Mouse (Mus musculus) MEL (cell line): ENCODE data around the gene Picalm. TPM values are rescaled to one million over a fixed set of nuclear protein-coding genes. Genes with fewer than 3 reads are reported as not detected.

ENCODE experiments used
- DNase-seq: peaks from one replicate; pipeline ENCODE4 v3.0.0; 2011; ENCODE audit warnings: low read depth, low spot score
- H3K27ac ChIP-seq: 2 replicates; pipeline ENCODE4 v1.5.1; 2012; ENCODE audit warnings: low read depth, mild to moderate bottlenecking, control low read depth, low read length, moderate library complexity; ENCODE audit not compliant: control insufficient read depth
- H3K27me3 ChIP-seq, 2 experiments: fragments of 150-350 bp in 1 of 2; sonication (generic) in 1 of 2; 2 replicates each; pipeline ENCODE4 v1.6.1; 2012; ENCODE audit warnings: low read length in 2 of 2, mild to moderate bottlenecking in 2 of 2, improper control_type of control experiment in 1 of 2, moderate library complexity in 1 of 2; ENCODE audit not compliant: insufficient read depth in 2 of 2, control insufficient read depth in 1 of 2
- H3K36me3 ChIP-seq, 2 experiments: 2 replicates each; pipeline ENCODE4 v1.6.1; 2012 to 2014; ENCODE audit warnings: low read length in 2 of 2, improper control_type of control experiment in 1 of 2, inconsistent platforms in 1 of 2, mild to moderate bottlenecking in 1 of 2; ENCODE audit not compliant: insufficient read depth in 2 of 2, control insufficient read depth in 1 of 2
- H3K4me1 ChIP-seq, 2 experiments: fragments of 150-350 bp in 1 of 2; sonication (generic) in 1 of 2; 2 replicates each; pipeline ENCODE4 v1.6.1; 2012; ENCODE audit warnings: low read length in 2 of 2, improper control_type of control experiment in 1 of 2, mild to moderate bottlenecking in 1 of 2; ENCODE audit not compliant: insufficient read depth in 2 of 2, control insufficient read depth in 1 of 2
- H3K4me3 ChIP-seq, 2 experiments: fragments of 150-350 bp in 1 of 2; sonication (generic) in 1 of 2; 2 replicates each; pipeline ENCODE4 v1.5.1; 2012; ENCODE audit warnings: low read depth in 2 of 2, low read length in 2 of 2, mild to moderate bottlenecking in 2 of 2, moderate library complexity in 2 of 2, control low read depth in 1 of 2, improper control_type of control experiment in 1 of 2; ENCODE audit not compliant: control insufficient read depth in 1 of 2, insufficient read depth in 1 of 2
- H3K79me2 ChIP-seq: 2 replicates; pipeline ENCODE4 v1.6.1; 2012; ENCODE audit warnings: mild to moderate bottlenecking, low read length, moderate library complexity; ENCODE audit not compliant: control insufficient read depth, poor library complexity, insufficient read depth
- H3K9ac ChIP-seq: 2 replicates; pipeline ENCODE4 v1.6.1; 2012; ENCODE audit warnings: low read depth, mild to moderate bottlenecking, control low read depth, low read length, moderate library complexity; ENCODE audit not compliant: control insufficient read depth, poor library complexity, severe bottlenecking
- H3K9me3 ChIP-seq: fragments of 150-350 bp; sonication (generic); replicated peaks from 2 replicates; pipeline ENCODE4 v1.6.1; 2012; ENCODE audit warnings: mild to moderate bottlenecking, low read length, improper control_type of control experiment, moderate library complexity; ENCODE audit not compliant: insufficient read depth
- CHD1 ChIP-seq: IDR thresholded peaks from 2 replicates; pipeline ENCODE4 v1.6.1; 2012; ENCODE audit warnings: low read depth, mild to moderate bottlenecking, inconsistent platforms, low read length, improper control_type of control experiment
- CHD2 ChIP-seq: IDR thresholded peaks from 2 replicates; pipeline ENCODE4 v1.6.1; 2011; ENCODE audit warnings: low read length, improper control_type of control experiment
- CTCF ChIP-seq, 3 experiments: IDR thresholded peaks in 2 of 3; conservative IDR thresholded peaks in 1 of 3; 2 replicates each; pipeline ENCODE4 v1.5.1; 2011 to 2012; ENCODE audit warnings: low read length in 3 of 3, low read depth in 2 of 3, mild to moderate bottlenecking in 2 of 3, improper control_type of control experiment in 1 of 3, inconsistent platforms in 1 of 3, mixed read lengths in 1 of 3, moderate library complexity in 1 of 3; ENCODE audit not compliant: control insufficient read depth in 1 of 3, insufficient read depth in 1 of 3, poor library complexity in 1 of 3, severe bottlenecking in 1 of 3
- E2F4 ChIP-seq: IDR thresholded peaks from 2 replicates; pipeline ENCODE4 v1.6.1; 2011; ENCODE audit warnings: low read depth, low read length, improper control_type of control experiment, borderline replicate concordance
- ETS1 ChIP-seq: IDR thresholded peaks from 2 replicates; pipeline ENCODE4 v1.6.1; 2012; ENCODE audit warnings: low read depth, mild to moderate bottlenecking, inconsistent platforms, low read length, improper control_type of control experiment, moderate library complexity
- GATA1 ChIP-seq: IDR thresholded peaks from 2 replicates; pipeline ENCODE4 v1.6.1; 2011; ENCODE audit warnings: low read depth, low read length, improper control_type of control experiment
- JUND ChIP-seq: IDR thresholded peaks from 2 replicates; pipeline ENCODE4 v1.6.1; 2011; ENCODE audit warnings: low read depth, mild to moderate bottlenecking, improper control_type of control experiment, low read length
- MAX ChIP-seq: IDR thresholded peaks from 2 replicates; pipeline ENCODE4 v1.6.1; 2011; ENCODE audit warnings: low read length, improper control_type of control experiment
- MAZ ChIP-seq: IDR thresholded peaks from 2 replicates; pipeline ENCODE4 v1.6.1; 2012; ENCODE audit warnings: low read depth, mild to moderate bottlenecking, inconsistent platforms, low read length, improper control_type of control experiment
- MXI1 ChIP-seq: IDR thresholded peaks from 2 replicates; pipeline ENCODE4 v1.6.1; 2011; ENCODE audit warnings: mild to moderate bottlenecking, low read depth, low read length, improper control_type of control experiment
- MYC ChIP-seq: IDR thresholded peaks from 2 replicates; pipeline ENCODE4 v1.6.1; 2011; ENCODE audit warnings: low read depth, mild to moderate bottlenecking, low read length, improper control_type of control experiment, moderate library complexity
- NRF1 ChIP-seq: IDR thresholded peaks from 2 replicates; pipeline ENCODE4 v1.6.1; 2014; ENCODE audit warnings: low read depth, mild to moderate bottlenecking, inconsistent platforms, low read length, improper control_type of control experiment, moderate library complexity; ENCODE audit not compliant: poor library complexity, insufficient read depth, severe bottlenecking
- POLR2AphosphoS5 ChIP-seq: IDR thresholded peaks from 2 replicates; pipeline ENCODE4 v1.6.1; 2012; ENCODE audit warnings: low read depth, borderline replicate concordance, mild to moderate bottlenecking, inconsistent platforms, low read length, moderate library complexity, mixed read lengths
- RAD21 ChIP-seq: IDR thresholded peaks from 2 replicates; pipeline ENCODE4 v1.6.1; 2011; ENCODE audit warnings: mild to moderate bottlenecking, low read depth, low read length, improper control_type of control experiment
- SMC3 ChIP-seq: IDR thresholded peaks from 2 replicates; pipeline ENCODE4 v1.6.1; 2011; ENCODE audit warnings: low read depth, low read length, improper control_type of control experiment
- TAL1 ChIP-seq: IDR thresholded peaks from 2 replicates; pipeline ENCODE4 v1.6.1; 2012; ENCODE audit warnings: mild to moderate bottlenecking, inconsistent platforms, low read length, moderate library complexity, mixed read lengths
- TBP ChIP-seq: IDR thresholded peaks from 2 replicates; pipeline ENCODE4 v1.8.0; 2011; ENCODE audit warnings: low read depth, low read length, improper control_type of control experiment
- TCF12 ChIP-seq: IDR thresholded peaks from 2 replicates; pipeline ENCODE4 v1.6.1; 2014; ENCODE audit warnings: low read depth, mild to moderate bottlenecking, inconsistent platforms, low read length, improper control_type of control experiment, moderate library complexity
- USF1 ChIP-seq: IDR thresholded peaks from 2 replicates; pipeline ENCODE4 v1.6.1; 2014; ENCODE audit warnings: low read depth, mild to moderate bottlenecking, inconsistent platforms, low read length, improper control_type of control experiment, moderate library complexity
- ZC3H11A ChIP-seq: IDR thresholded peaks from 2 replicates; pipeline ENCODE4 v1.6.1; 2012; ENCODE audit warnings: low read depth, mild to moderate bottlenecking, inconsistent platforms, low read length, improper control_type of control experiment
- ZKSCAN1 ChIP-seq: IDR thresholded peaks from 2 replicates; pipeline ENCODE4 v1.6.1; 2012; ENCODE audit warnings: low read depth, mild to moderate bottlenecking, inconsistent platforms, low read length, improper control_type of control experiment, moderate library complexity
- ZMIZ1 ChIP-seq: IDR thresholded peaks from 2 replicates; pipeline ENCODE4 v1.6.1; 2012; ENCODE audit warnings: low read depth, mild to moderate bottlenecking, inconsistent platforms, low read length, improper control_type of control experiment, moderate library complexity
- ZNF384 ChIP-seq: IDR thresholded peaks from 2 replicates; pipeline ENCODE4 v1.6.1; 2012; ENCODE audit warnings: low read depth, mild to moderate bottlenecking, inconsistent platforms, low read length, improper control_type of control experiment
- polyA plus RNA-seq, 2 experiments: library from polyadenylated mRNA; stranded (reverse) in 1 of 2; unstranded in 1 of 2; fragments of >175 nt in 1 of 2; fragments of >200 nt in 1 of 2; gene quantifications; 2 replicates each; pipeline versions ENCODE4 v1.2.1 to v1.2.4; 2012; ENCODE audit warnings: low replicate concordance in 2 of 2, low read depth in 1 of 2; ENCODE audit not compliant: insufficient read length in 2 of 2, insufficient read depth in 1 of 2, missing spikeins in 1 of 2
- total RNA-seq: library from RNA; depleted of rRNA; stranded (reverse); fragments of 300-350 nt; gene quantifications from 2 replicates; pipeline ENCODE4 v1.2.3, GENCODE M21; 2012

The Picalm gene
- total and polyA plus RNA-seq, 3 experiments: 53.4 to 78.9 (median 74.9) TPM

DNA sequence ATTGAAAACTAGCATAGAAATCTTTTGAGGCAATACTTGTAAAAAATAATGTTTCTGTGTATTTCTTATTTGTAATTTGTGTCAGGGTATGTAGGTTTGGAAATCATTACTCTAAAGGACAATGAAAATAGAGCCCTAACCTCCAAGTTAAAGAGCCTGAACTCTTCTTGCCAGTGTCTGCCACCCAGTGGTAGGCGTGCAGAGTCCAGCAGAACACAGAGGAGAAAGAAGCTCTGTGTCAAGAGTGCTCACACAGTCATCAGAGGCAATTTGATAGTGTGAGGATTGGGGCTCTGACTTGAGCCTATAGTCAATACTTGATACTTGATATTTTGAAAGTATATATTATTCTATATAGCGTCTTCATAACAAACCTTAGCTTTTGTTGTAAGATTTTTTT lies 20.3 kb downstream of the Picalm start:
- H3K27me3 ChIP-seq: no peaks in the 10 kb centered on the region
- peak; percentile 53 for DNase-seq
- no peak overlapping the region for H3K4me3 ChIP-seq
- H3K27ac ChIP-seq: no peak overlapping the region
- TF ChIP-seq SMC3: peak; percentile 86
- peak; percentile 55 for TF ChIP-seq ZC3H11A
- no peak for TF ChIP-seq ETS1
- no peak for TF ChIP-seq MYC
- no peak for TF ChIP-seq MXI1
- peak; percentile 31 to 79 (median 66) for TF ChIP-seq CTCF (IDR thresholded peaks at IDR 0.05 in 2 of 3, conservative IDR thresholded peaks at IDR 0.05 in 1 of 3; ENCODE audit: control insufficient read depth in 1 of 3, insufficient read depth in 1 of 3, low read depth in 2 of 3, low read length in 3 of 3, poor library complexity in 1 of 3, severe bottlenecking in 1 of 3)
- TF ChIP-seq ZNF384: 0 out of 2 replicates have a peak, but pooled peaks have one; percentile 12
- peak; percentile 73 for TF ChIP-seq RAD21
- H3K36me3 ChIP-seq: peaks cover 0 to 30% of the 10 kb centered on the region in 2 experiments; a peak in 3 of 4 replicates
- H3K9ac ChIP-seq: no peak overlapping the region
- H3K9me3 ChIP-seq: no peaks in the 10 kb centered on the region
- peaks cover 14 to 29% of the 10 kb centered on the region in 2 experiments for H3K4me1 ChIP-seq
- H3K79me2 ChIP-seq: peaks cover 30% of the 10 kb centered on the region

- no peak overlapping the region for H3K27ac ChIP-seq
- H3K4me3 ChIP-seq: no peak overlapping the region
- no peak overlapping the region for H3K9ac ChIP-seq
- H3K79me2 ChIP-seq: peaks cover 7% of the 10 kb centered on the region
- DNase-seq: no peak
- peaks cover 0 to 8% of the 10 kb centered on the region in 2 experiments; a peak in 2 of 4 replicates for H3K36me3 ChIP-seq
- H3K27me3 ChIP-seq: no peaks in the 10 kb centered on the region
- H3K4me1 ChIP-seq: no peaks in the 10 kb centered on the region
- H3K9me3 ChIP-seq: no peaks in the 10 kb centered on the region
- no peak for TF ChIP-seq TAL1
- no peak for TF ChIP-seq TBP
- TF ChIP-seq JUND: no peak
- no peak for TF ChIP-seq SMC3
- TF ChIP-seq GATA1: no peak
- no peak for TF ChIP-seq CHD1
- TF ChIP-seq RAD21: no peak
- no peak for TF ChIP-seq ZMIZ1
- TF ChIP-seq MYC: no peak
Measured at GRCm38 (mm10) chr7:90158034-90158433, 28.0 kb downstream of the Picalm start.

DNA sequence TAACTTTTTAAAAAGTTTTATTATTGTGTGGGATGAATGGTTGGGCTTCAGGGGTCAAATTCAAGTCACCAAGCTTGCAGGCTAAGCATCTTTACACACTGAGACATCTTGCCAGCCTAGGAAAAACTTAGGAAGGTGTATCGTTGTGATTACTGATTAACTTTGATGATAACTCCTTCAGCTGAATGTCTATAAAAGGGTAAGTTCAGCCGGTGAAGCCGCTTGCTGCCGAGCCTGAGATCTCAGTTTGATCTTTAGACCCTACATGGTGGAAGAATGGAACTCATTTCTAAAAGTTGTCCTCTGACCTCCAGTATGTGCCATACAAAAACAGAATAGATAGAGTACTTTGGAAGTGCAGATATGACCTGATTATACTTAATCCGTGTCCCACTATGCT lies 30.6 kb downstream of the Picalm start:
- Histone ChIP-seq H3K27me3 (no peaks in the 10 kb centered on the region), H3K4me1 (peaks cover 4 to 13% of the 10 kb centered on the region in 2 experiments; a peak in 3 of 4 replicates), H3K27ac (no peak overlapping the region), H3K4me3 (no peak overlapping the region), H3K9ac (no peak overlapping the region), H3K36me3 (peaks cover 12 to 14% of the 10 kb centered on the region in 2 experiments), H3K79me2 (peaks cover 5% of the 10 kb centered on the region), H3K9me3 (no peaks in the 10 kb centered on the region)
- TF ChIP-seq CHD1 (no peak), GATA1 (no peak), MYC (no peak), ZMIZ1 (no peak), E2F4 (no peak), ZKSCAN1 (no peak), NRF1 (no peak), TCF12 (no peak), TAL1 (no peak), MAZ (no peak), MAX (no peak), CHD2 (no peak), POLR2AphosphoS5 (no peak), USF1 (no peak), SMC3 (no peak)
- DNase-seq: no peak
